Mouse (Mus musculus) forebrain, embryonic 13.5 days (tissue): Measurements from ENCODE around the gene Chek2. TPM values are rescaled to one million over a fixed set of nuclear protein-coding genes. Genes with fewer than 3 reads are reported as not detected.

ENCODE experiments used
- ATAC-seq: fragments of 200-750 bp; cut with Nextera tagmentation; 2 replicates; pipeline ENCODE4 v1.8.0; 2017
- H3K27ac ChIP-seq: fragments of 300-500 bp; sonication (generic); 2 replicates; pipeline ENCODE4 v1.5.1; 2015; ENCODE audit warnings: inconsistent platforms, mild to moderate bottlenecking, moderate library complexity
- H3K27me3 ChIP-seq: fragments of 300-500 bp; sonication (generic); 2 replicates; pipeline ENCODE4 v1.6.1; 2015; ENCODE audit warnings: mild to moderate bottlenecking, inconsistent platforms
- H3K36me3 ChIP-seq: fragments of 300-500 bp; sonication (generic); 2 replicates; pipeline ENCODE4 v1.6.1; 2015; ENCODE audit warnings: mild to moderate bottlenecking, inconsistent platforms; ENCODE audit not compliant: poor library complexity, severe bottlenecking
- H3K4me1 ChIP-seq: fragments of 300-500 bp; sonication (generic); 2 replicates; pipeline ENCODE4 v1.6.1; 2015; ENCODE audit warnings: inconsistent platforms
- H3K4me2 ChIP-seq: fragments of 300-500 bp; sonication (generic); 2 replicates; pipeline ENCODE4 v1.6.1; 2015; ENCODE audit warnings: inconsistent platforms, mild to moderate bottlenecking, moderate library complexity
- H3K4me3 ChIP-seq: fragments of 300-500 bp; sonication (generic); 2 replicates; pipeline ENCODE4 v1.5.1; 2015; ENCODE audit warnings: mild to moderate bottlenecking, inconsistent platforms
- H3K9ac ChIP-seq: fragments of 300-500 bp; sonication (generic); 2 replicates; pipeline ENCODE4 v1.6.1; 2015; ENCODE audit warnings: mild to moderate bottlenecking, inconsistent platforms
- H3K9me3 ChIP-seq: fragments of 300-500 bp; sonication (generic); replicated peaks from 2 replicates; pipeline ENCODE4 v1.6.1; 2016; ENCODE audit warnings: inconsistent platforms
- WGBS: fragments of 180-500 bp; shearing (Covaris S2); methylation state at CpG from one replicate; pipeline ENCODE4 v1.1.7; 2015; 5-methylcytosine and 5-hydroxymethylcytosine counted together
- polyA plus RNA-seq: library from polyadenylated mRNA; unstranded; fragments of >200 nt; fragmentation: Nextera tagmentation; extraction: Ambion mirVana; gene quantifications from 2 replicates; pipeline ENCODE4 v1.2.1, GENCODE M21; 2015

The Chek2 gene
- polyA plus RNA-seq, 1 experiment from 2014 or later: 25.9 TPM

DNA sequence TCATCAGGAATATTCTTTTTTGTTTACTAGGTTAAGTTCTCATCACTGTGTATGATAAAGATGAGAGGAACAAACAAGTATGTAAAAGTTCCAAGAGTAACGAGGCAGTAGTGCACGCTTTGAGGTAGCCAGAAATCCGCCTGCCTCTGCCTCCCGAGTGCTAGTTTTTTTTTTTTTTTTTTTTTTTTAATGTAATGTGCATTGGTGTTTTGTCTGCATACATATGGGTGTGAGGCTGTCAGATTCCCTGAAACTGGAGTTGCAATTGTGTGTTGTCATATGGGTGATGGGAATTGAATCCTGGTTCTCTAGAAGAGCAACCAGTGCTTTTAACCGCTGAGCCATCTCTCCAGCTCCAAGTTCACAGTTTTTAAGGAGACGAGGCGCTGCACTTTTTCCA lies 39.3 kb downstream of the Chek2 start:
- Histone ChIP-seq H3K9ac (peak overlapping the region; percentile 88), H3K4me3 (peak overlapping the region; percentile 83), H3K36me3 (peaks cover 4% of the 10 kb centered on the region; the same call in 1 of the 2 replicates), H3K4me2 (peak overlapping the region; percentile 86), H3K27me3 (no peaks in the 10 kb centered on the region), H3K9me3 (no peaks in the 10 kb centered on the region), H3K4me1 (peaks cover 30% of the 10 kb centered on the region), H3K27ac (peak overlapping the region; percentile 58)
- 62% methylated on average over 7 of the region's 7 CpGs for WGBS
- ATAC-seq: no peak

DNA sequence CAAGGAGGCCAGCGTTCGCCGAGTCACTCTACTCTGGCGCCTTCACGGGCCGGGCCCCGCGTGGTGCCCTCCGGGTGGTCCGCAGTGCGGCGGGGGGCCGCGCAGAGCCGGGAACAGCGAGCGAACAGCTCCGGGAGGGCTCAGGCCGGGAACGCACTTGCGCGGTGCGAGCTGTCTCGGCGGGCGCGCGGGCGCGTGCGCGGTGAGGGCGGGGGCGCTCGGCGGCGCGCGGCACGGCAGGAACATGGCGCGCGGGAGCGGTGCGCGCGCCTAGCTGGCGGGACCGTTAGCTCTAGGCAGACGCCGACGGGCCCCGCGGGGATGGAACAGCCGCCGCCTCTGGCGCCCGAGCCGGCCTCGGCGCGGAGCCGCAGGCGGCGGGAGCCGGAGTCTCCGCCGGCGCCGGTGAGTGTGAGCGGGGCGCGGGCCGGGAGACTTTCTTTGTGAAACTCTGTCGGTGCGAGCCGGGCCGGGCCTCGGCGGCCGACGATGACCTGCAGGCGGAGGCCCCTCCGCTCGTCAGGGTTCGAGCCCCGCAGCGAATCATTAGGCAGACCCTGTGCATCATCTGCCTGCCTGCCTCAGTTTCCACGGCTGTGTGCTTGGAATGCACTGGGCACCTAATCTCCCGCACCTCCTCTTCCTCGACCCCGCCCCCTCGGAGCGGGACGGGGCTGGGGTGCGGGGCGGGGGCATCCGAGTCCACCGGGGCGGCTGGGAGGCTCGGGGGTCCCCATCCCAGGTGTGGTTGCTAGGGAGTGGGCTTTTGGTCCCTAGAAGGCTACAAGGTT lies 40.0 kb downstream of the Chek2 start, which contains the start of gene Ttc28:
Gene Ttc28 (plus strand): TSS at position 220 of the 791 bp plus-strand sequence.
- H3K4me2 ChIP-seq: peak within 1 kb of the TSS; percentile 86
- H3K27me3 ChIP-seq: no peaks in the 10 kb centered on the region
- H3K4me1 ChIP-seq: peaks cover 27% of the 10 kb centered on the region
- ATAC-seq: peak; percentile 95
- peak within 1 kb of the TSS; percentile 75 for H3K27ac ChIP-seq
- WGBS: under 1% methylated on average over 76 of the region's 101 CpGs
- H3K4me3 ChIP-seq: peak within 1 kb of the TSS; percentile 83
- H3K36me3 ChIP-seq: 0 out of 2 replicates have a peak, but pooled peaks cover 4% of the 10 kb centered on the region
- peak within 1 kb of the TSS; percentile 88 for H3K9ac ChIP-seq
- no peaks in the 10 kb centered on the region for H3K9me3 ChIP-seq

DNA sequence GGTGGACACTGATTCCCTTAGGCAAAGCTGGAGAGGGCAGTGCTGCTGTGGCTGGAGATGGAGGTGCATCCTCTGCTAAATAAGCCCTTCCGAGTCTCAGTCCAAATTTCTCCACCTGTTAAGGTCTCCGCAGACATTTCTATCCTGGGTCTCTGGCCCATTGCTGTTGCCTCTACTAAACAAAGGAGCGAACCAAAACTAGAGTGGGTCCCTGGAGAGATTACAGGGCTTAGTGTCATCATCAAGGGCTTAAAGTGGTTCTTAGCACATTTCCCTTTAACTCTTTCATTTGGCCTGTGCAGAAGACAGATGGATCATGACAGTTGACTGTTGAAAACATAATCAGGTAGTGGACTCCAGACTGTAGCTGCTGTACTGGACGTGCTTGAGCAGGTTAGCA lies 48.8 kb downstream of the Chek2 start:
- Histone ChIP-seq H3K4me2 (no peak overlapping the region), H3K4me3 (no peak overlapping the region), H3K9me3 (no peaks in the 10 kb centered on the region), H3K27ac (no peak overlapping the region), H3K4me1 (no peaks in the 10 kb centered on the region), H3K9ac (no peak overlapping the region), H3K27me3 (no peaks in the 10 kb centered on the region), H3K36me3 (peaks cover 33% of the 10 kb centered on the region)
- 90% methylated on average over 4 of the region's 4 CpGs for WGBS
- ATAC-seq: no peak

DNA sequence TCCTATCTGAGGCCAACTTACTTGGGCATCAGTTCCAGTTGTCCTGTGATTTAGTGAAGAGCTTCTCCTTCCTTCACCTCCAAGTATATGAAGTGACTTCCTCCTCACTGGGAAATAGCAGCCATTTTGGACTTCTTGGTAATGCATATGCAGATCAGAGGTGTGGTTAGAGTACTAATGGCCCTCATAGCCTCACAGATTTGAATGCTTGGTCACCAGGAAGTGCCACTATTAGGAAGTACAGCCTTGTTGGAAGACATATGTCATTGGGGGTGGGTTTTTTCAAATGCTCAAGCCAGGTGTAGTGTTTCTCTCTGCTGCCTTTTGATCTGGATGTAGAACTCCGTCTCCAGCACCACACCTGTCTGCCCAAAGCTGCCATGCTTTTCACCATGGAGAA lies 50.2 kb downstream of the Chek2 start:
- Histone ChIP-seq H3K27me3 (no peaks in the 10 kb centered on the region), H3K4me2 (no peak overlapping the region)
- 93% methylated on average over 1 of the region's 1 CpGs for WGBS

DNA sequence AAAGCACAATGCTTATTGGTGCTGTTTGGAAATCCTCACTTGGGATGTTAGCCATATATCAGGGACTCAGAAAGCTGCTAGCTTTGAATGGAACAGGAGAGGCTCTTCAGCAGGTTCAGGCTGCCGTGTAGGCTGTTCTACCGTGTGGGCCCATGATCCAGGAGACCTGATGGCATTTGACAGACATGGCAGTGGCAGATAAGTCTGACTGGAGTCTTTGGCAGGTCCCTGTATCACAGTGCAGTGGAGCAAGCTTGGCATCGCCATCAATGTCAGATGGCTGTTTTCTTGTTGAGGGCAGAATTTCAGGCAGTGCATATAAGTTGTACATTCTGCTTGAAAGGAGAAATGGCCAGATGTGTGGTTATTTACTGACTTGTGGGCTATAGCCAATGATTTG lies 50.8 kb downstream of the Chek2 start:
- Histone ChIP-seq H3K27me3 (no peaks in the 10 kb centered on the region), H3K9ac (no peak overlapping the region), H3K36me3 (peaks cover 49% of the 10 kb centered on the region), H3K9me3 (no peaks in the 10 kb centered on the region), H3K4me1 (no peaks in the 10 kb centered on the region), H3K4me2 (no peak overlapping the region), H3K4me3 (no peak overlapping the region), H3K27ac (no peak overlapping the region)
- no peak for ATAC-seq
- WGBS: 97% methylated on average over 3 of the region's 3 CpGs

More for the DNA sequence above, 50.2 kb downstream of the Chek2 start:
- no peak overlapping the region for H3K9ac ChIP-seq
- no peaks in the 10 kb centered on the region for H3K9me3 ChIP-seq
- peaks cover 47% of the 10 kb centered on the region for H3K36me3 ChIP-seq
- H3K4me1 ChIP-seq: no peaks in the 10 kb centered on the region
- ATAC-seq: no peak
- H3K4me3 ChIP-seq: no peak overlapping the region
- no peak overlapping the region for H3K27ac ChIP-seq

DNA sequence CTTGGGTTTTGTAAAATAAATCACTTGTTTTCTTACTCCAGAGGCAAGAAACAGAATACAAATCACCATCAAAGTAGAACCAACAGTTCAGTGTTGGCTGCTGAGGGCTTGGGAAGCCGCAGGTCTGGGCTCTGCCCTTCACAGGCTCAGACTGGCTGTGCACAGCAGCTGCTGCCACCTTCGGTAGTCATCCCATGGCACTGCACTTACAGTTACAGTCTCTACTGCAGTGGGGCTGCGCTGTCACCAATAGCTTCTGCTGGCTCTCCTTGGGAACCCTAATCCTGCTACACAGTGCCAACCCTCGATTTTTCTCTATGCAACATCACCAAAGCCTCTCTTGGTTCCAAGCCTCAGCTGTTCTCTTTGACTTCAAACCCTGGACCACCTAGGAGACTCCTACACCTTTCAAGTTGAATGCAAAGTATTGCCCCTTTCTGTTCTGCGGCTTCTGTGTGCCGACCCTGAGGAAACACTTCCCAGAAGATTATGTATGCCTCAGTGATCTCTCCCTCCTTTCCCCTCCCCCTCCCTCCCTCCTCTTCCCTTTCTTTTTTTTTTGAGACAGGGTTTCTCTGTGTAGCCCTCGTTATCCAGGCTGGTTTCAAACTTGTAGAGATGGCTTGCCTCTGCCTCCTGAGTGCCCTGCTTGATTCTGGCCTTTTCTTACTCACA lies 57.5 kb downstream of the Chek2 start:
- no peaks in the 10 kb centered on the region for H3K9me3 ChIP-seq
- peaks cover 39% of the 10 kb centered on the region for H3K36me3 ChIP-seq
- ATAC-seq: no peak
- H3K4me3 ChIP-seq: no peak overlapping the region
- H3K4me1 ChIP-seq: peaks cover 15% of the 10 kb centered on the region
- WGBS: 14% methylated on average over 7 of the region's 7 CpGs
- no peak overlapping the region for H3K4me2 ChIP-seq
- peak overlapping the region; percentile 40 for H3K27ac ChIP-seq
- 0 out of 2 replicates have a peak overlapping the region, but pooled peaks have one; percentile 8 for H3K9ac ChIP-seq
- H3K27me3 ChIP-seq: no peaks in the 10 kb centered on the region

DNA sequence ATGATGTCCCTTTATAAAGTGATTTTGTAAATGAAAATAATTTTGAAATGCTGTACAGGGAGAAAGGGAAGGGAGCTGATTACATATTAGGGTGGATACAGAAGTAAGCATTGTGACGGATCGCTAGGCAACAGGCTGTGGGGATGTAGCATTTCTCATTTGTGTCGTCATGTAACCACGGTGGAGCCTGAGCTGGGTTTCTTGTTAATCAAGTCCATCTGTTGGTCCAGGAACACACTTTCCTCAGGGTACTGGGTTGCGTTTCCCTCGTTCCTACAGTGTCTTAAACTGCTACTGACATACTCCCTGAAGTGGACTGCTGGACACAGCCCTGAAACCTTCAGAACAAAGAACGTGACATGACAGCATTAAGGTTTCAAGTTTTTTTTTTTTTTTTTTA lies 58.4 kb downstream of the Chek2 start:
- no peak for ATAC-seq
- H3K4me3 ChIP-seq: no peak overlapping the region

DNA sequence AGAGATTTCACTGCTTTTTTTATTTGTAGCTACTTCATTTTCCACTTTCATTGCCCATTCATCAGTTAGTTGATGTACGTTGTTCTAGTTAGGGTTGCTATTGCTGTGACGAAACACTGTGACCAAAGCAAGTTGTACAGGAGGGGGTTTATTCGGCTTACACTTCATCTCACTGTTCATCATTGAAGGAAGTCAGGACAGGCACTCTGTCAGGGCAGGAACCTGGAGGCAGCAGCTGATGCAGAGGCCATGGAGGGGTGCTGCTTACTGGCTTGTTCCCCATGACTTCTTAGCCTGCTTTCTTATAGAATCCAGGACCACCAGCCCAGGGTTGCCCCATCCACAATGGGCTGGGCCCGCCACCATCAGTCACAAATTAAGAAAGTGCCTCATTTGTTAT lies 59.0 kb downstream of the Chek2 start:
- Histone ChIP-seq H3K9me3 (no peaks in the 10 kb centered on the region), H3K27me3 (no peaks in the 10 kb centered on the region), H3K27ac (no peak overlapping the region), H3K9ac (no peak overlapping the region), H3K4me3 (no peak overlapping the region), H3K4me2 (no peak overlapping the region), H3K36me3 (peaks cover 23% of the 10 kb centered on the region), H3K4me1 (peaks cover 15% of the 10 kb centered on the region)
- ATAC-seq: no peak
- WGBS: 93% methylated on average over 4 of the region's 4 CpGs

More for the DNA sequence above, 58.4 kb downstream of the Chek2 start:
- Histone ChIP-seq H3K36me3 (peaks cover 30% of the 10 kb centered on the region), H3K27ac (no peak overlapping the region), H3K4me2 (no peak overlapping the region), H3K4me1 (peaks cover 15% of the 10 kb centered on the region), H3K27me3 (no peaks in the 10 kb centered on the region), H3K9ac (no peak overlapping the region), H3K9me3 (no peaks in the 10 kb centered on the region)
- WGBS: 50% methylated on average over 7 of the region's 7 CpGs

DNA sequence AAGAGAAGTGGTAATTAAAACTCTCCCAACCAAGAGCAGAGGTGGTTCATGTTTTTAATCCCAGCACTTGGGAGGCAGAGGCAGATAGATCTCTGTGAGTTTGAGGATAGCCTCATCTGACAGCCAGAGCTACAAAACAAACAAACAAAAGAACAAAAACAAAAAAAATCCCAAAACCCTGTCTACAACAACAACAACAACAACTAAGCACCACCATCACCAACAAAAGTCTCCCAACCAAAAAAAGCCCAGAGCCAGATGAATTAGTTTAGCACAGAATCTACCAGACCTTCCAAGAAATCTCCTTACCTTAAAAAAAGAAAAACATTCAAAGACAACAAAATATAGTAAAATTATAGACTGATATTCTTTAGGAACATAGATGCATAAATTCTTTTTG lies 60.6 kb downstream of the Chek2 start:
- Histone ChIP-seq H3K9me3 (no peaks in the 10 kb centered on the region), H3K4me2 (no peak overlapping the region), H3K27ac (no peak overlapping the region), H3K27me3 (no peaks in the 10 kb centered on the region), H3K4me1 (peaks cover 15% of the 10 kb centered on the region), H3K36me3 (peaks cover 12% of the 10 kb centered on the region), H3K9ac (no peak overlapping the region), H3K4me3 (no peak overlapping the region)
- no peak for ATAC-seq

DNA sequence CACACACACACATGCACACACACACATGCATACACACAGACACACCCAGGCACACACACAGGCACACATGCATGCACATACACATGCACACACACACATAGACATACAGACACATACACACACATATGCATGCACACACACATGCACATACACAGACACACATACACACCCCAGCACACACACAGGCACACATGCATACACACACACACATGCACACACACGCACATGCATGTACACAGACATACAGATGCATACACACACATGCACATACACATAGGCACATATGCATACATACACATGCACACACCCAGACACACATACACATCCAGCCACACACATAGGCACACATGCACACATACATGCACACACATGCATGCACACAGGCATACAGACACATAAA lies 66.9 kb downstream of the Chek2 start:
- Histone ChIP-seq H3K36me3 (peaks cover 17% of the 10 kb centered on the region), H3K4me1 (no peaks in the 10 kb centered on the region), H3K4me3 (no peak overlapping the region), H3K4me2 (no peak overlapping the region), H3K27me3 (no peaks in the 10 kb centered on the region), H3K9me3 (no peaks in the 10 kb centered on the region; the same call in 1 of the 2 replicates), H3K9ac (no peak overlapping the region), H3K27ac (no peak overlapping the region)
- whole genome bisulfite sequencing: 95% methylated on average over 1 of the region's 1 CpGs
- ATAC-seq: no peak

DNA sequence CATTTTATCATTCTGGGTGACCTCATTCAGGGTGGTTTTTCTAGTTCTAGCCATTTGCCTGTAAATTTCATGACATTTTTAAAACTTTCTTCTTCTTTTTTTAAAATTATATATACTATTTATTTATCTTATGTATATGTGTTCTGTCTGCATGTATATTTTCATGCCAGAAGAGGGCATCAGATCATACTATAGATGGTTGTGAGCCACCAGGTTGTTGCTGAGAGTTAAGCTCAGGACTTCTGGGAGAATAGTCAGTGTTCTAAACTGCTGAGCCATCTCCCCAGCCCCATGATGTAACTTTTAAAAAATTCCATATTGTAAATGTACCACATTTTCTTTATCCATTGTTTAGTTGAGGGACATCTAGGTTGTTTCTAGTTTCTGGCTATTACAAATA lies 69.1 kb downstream of the Chek2 start:
- no peak overlapping the region for H3K9ac ChIP-seq
- no peaks in the 10 kb centered on the region; the same call in 1 of the 2 replicates for H3K9me3 ChIP-seq
- no peaks in the 10 kb centered on the region for H3K4me1 ChIP-seq
- no peak for ATAC-seq
- H3K27ac ChIP-seq: no peak overlapping the region
- H3K27me3 ChIP-seq: no peaks in the 10 kb centered on the region
- H3K36me3 ChIP-seq: peaks cover 17% of the 10 kb centered on the region
- no peak overlapping the region for H3K4me3 ChIP-seq
- no peak overlapping the region for H3K4me2 ChIP-seq

DNA sequence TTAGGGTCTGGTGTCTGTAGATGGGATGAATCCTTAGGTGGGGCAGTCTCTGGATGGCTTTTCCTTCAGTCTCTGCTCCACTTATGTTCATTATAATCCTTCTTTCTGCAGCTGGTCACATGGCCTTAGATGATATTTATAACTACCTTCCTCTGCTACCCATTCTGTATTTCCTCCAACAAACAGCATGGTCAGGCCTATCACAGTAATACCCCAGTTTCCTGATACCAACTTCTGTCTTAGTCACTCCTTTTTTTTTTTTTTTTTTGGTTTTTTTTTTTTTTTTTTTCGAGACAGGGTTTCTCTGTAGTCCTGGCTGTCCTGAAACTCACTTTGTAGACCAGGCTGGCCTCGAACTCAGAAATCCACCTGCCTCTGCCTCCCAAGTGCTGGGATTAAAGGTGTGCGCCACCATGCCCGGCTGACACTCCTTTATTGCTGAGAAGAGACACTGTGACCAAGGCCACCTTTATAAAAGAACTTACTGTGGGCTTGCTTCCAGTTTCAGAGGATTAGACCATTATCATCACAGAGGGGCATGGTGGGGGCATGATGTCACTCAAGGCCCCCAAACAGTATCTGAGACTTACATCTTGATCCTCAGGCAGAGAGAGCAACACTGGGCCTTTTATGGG lies 70.3 kb downstream of the Chek2 start:
- ATAC-seq: no peak
- 89% methylated on average over 4 of the region's 4 CpGs for WGBS
- peaks cover 15% of the 10 kb centered on the region for H3K36me3 ChIP-seq

More for the DNA sequence above, 70.3 kb downstream of the Chek2 start:
- no peak overlapping the region for H3K27ac ChIP-seq
- H3K4me1 ChIP-seq: no peaks in the 10 kb centered on the region
- no peak overlapping the region for H3K4me2 ChIP-seq
- no peaks in the 10 kb centered on the region for H3K27me3 ChIP-seq
- H3K9me3 ChIP-seq: no peaks in the 10 kb centered on the region; the same call in 1 of the 2 replicates
- no peak overlapping the region for H3K4me3 ChIP-seq
- H3K9ac ChIP-seq: no peak overlapping the region
